Mouse (Mus musculus) thymus, adult 2 months (tissue): ENCODE results near the gene Inmt. TPM values are rescaled to one million over a fixed set of nuclear protein-coding genes. Genes with fewer than 3 reads are reported as not detected.

Source experiments
- DNase-seq: peaks from one replicate; pipeline ENCODE4 v3.0.0; 2021
- H3K27ac ChIP-seq: fragments of 200-500 bp; 2 replicates; pipeline ENCODE4 v1.5.1; 2012; ENCODE audit warnings: low read length, control low read depth; ENCODE audit not compliant: control insufficient read depth, insufficient read depth
- H3K27me3 ChIP-seq: fragments of 200-500 bp; 2 replicates; pipeline ENCODE4 v1.6.1; 2012; ENCODE audit warnings: mild to moderate bottlenecking, low read length, moderate library complexity, mixed read lengths; ENCODE audit not compliant: control insufficient read depth, insufficient read depth
- H3K36me3 ChIP-seq: fragments of 200-500 bp; 2 replicates; pipeline ENCODE4 v1.6.1; 2012; ENCODE audit warnings: mild to moderate bottlenecking, low read length, moderate library complexity; ENCODE audit not compliant: control insufficient read depth, insufficient read depth
- H3K4me1 ChIP-seq: fragments of 200-500 bp; replicated peaks from 2 replicates; pipeline ENCODE4 v1.6.1; 2012; ENCODE audit warnings: low read length; ENCODE audit not compliant: control insufficient read depth, insufficient read depth
- H3K4me3 ChIP-seq: fragments of 200-500 bp; 2 replicates; pipeline ENCODE4 v1.5.1; 2012; ENCODE audit warnings: mild to moderate bottlenecking, low read length, control low read depth, moderate library complexity; ENCODE audit not compliant: control insufficient read depth, insufficient read depth
- CTCF ChIP-seq: fragments of 200-500 bp; IDR thresholded peaks from 2 replicates; pipeline ENCODE4 v1.5.1; 2012; ENCODE audit warnings: mild to moderate bottlenecking, control low read depth, low read length, moderate library complexity, borderline replicate concordance; ENCODE audit not compliant: control insufficient read depth, poor library complexity, insufficient read depth; ENCODE audit errors: extremely low read depth
- POLR2A ChIP-seq: fragments of 200-500 bp; IDR thresholded peaks from 2 replicates; pipeline ENCODE4 v1.6.1; 2012; ENCODE audit warnings: mild to moderate bottlenecking, low read length, control low read depth, moderate library complexity; ENCODE audit not compliant: control insufficient read depth, poor library complexity, insufficient read depth; ENCODE audit errors: extremely low read depth
- WGBS: fragments of 180-500 bp; shearing (Covaris S2); methylation state at CpG from one replicate; pipeline ENCODE4 v1.1.7; 2018; 5-methylcytosine and 5-hydroxymethylcytosine counted together
- polyA plus RNA-seq: library from polyadenylated mRNA; depleted of rRNA; stranded (reverse); fragments of >200 nt; gene quantifications from 2 replicates; pipeline ENCODE4 v1.2.3, GENCODE M21; 2012

Inmt gene
- polyA plus RNA-seq, 1 experiment = 20.8 TPM

GRCm38 (mm10) chr6:55159256-55159655 is 15.6 kb downstream of the Inmt start:
- TF ChIP-seq CTCF (no peak), POLR2A (no peak)
- WGBS = 77% methylated on average over 1 of the region's 1 CpGs
- Histone ChIP-seq H3K4me3 (no peak overlapping the region), H3K36me3 (no peaks in the 10 kb centered on the region), H3K27me3 (no peaks in the 10 kb centered on the region), H3K4me1 (no peaks in the 10 kb centered on the region), H3K27ac (no peak overlapping the region)
- no peak for DNase-seq

- Histone ChIP-seq H3K4me1 (no peaks in the 10 kb centered on the region), H3K36me3 (no peaks in the 10 kb centered on the region), H3K4me3 (no peak overlapping the region), H3K27me3 (no peaks in the 10 kb centered on the region), H3K27ac (no peak overlapping the region)
- TF ChIP-seq POLR2A (no peak), CTCF (no peak)
- no peak for DNase-seq
- 98% methylated on average over 3 of the region's 3 CpGs for WGBS
Observed at GRCm38 (mm10) chr6:55152226-55152625, 22.6 kb downstream of the Inmt start.

- WGBS = 74% methylated on average over 4 of the region's 4 CpGs
- DNase-seq = no peak
- no peak overlapping the region for H3K27ac ChIP-seq
- H3K36me3 ChIP-seq = no peaks in the 10 kb centered on the region
- no peaks in the 10 kb centered on the region for H3K27me3 ChIP-seq
- no peaks in the 10 kb centered on the region for H3K4me1 ChIP-seq
- no peak overlapping the region for H3K4me3 ChIP-seq
- TF ChIP-seq CTCF (no peak), POLR2A (no peak)
Observed at GRCm38 (mm10) chr6:55146138-55146537, 28.7 kb downstream of the Inmt start.

GRCm38 (mm10) chr6:55145285-55145684 is 29.6 kb downstream of the Inmt start:
- no peaks in the 10 kb centered on the region for H3K27me3 ChIP-seq
- TF ChIP-seq POLR2A (no peak), CTCF (no peak)
- H3K36me3 ChIP-seq = no peaks in the 10 kb centered on the region
- no peaks in the 10 kb centered on the region for H3K4me1 ChIP-seq
- no peak overlapping the region for H3K4me3 ChIP-seq
- WGBS = 76% methylated on average over 5 of the region's 5 CpGs
- no peak for DNase-seq
- H3K27ac ChIP-seq = no peak overlapping the region

- TF ChIP-seq POLR2A (no peak), CTCF (no peak)
- H3K4me3 ChIP-seq = no peak overlapping the region
- DNase-seq = no peak
- H3K27ac ChIP-seq = no peak overlapping the region
- H3K27me3 ChIP-seq = no peaks in the 10 kb centered on the region
- H3K4me1 ChIP-seq = no peaks in the 10 kb centered on the region
- no peaks in the 10 kb centered on the region for H3K36me3 ChIP-seq
Observed at GRCm38 (mm10) chr6:55138343-55138742, 36.5 kb downstream of the Inmt start.

GRCm38 (mm10) chr6:55133425-55133824 is 41.4 kb downstream of the Inmt start:
- no peak for DNase-seq
- Histone ChIP-seq H3K27me3 (no peaks in the 10 kb centered on the region), H3K27ac (no peak overlapping the region), H3K4me3 (no peak overlapping the region), H3K4me1 (no peaks in the 10 kb centered on the region), H3K36me3 (no peaks in the 10 kb centered on the region)
- TF ChIP-seq POLR2A (no peak), CTCF (no peak)
- 93% methylated on average over 1 of the region's 1 CpGs for WGBS

GRCm38 (mm10) chr6:55132794-55133193 is 42.0 kb downstream of the Inmt start, which contains the start of gene Crhr2:
Gene Crhr2 (minus strand): TSS chr6:55133016.
- 84% methylated on average over 10 of the region's 10 CpGs for WGBS
- TF ChIP-seq CTCF = no peak
- TF ChIP-seq POLR2A = no peak
- H3K27ac ChIP-seq = no peak within 1 kb of the TSS
- H3K4me1 ChIP-seq = no peaks in the 10 kb centered on the region
- DNase-seq = no peak
- H3K4me3 ChIP-seq = no peak within 1 kb of the TSS
- no peaks in the 10 kb centered on the region for H3K27me3 ChIP-seq
- no peaks in the 10 kb centered on the region for H3K36me3 ChIP-seq
